Mouse (Mus musculus): ENCODE measurements around the gene Fgfr2.
"Not testable (repeated sequence)": the region's sequence is repeated elsewhere in the genome, so short reads cannot be mapped to it uniquely, and the experiment has no call there.

Gene Fgfr2

GRCm38 (mm10) chr7:130630956-130631355, 2492.2 kb downstream of the Fgfr2 start:
- DNase-seq (ENCODE audit: low spot score) = no peak

GRCm38 (mm10) chr7:130629999-130630398, 2493.2 kb downstream of the Fgfr2 start:
- DNase-seq (ENCODE audit: low spot score) = no peak

GRCm38 (mm10) chr7:130628601-130629000, 2494.5 kb downstream of the Fgfr2 start:
- no peak for DNase-seq (ENCODE audit: low spot score)

GRCm38 (mm10) chr7:130625361-130625760, 2497.8 kb downstream of the Fgfr2 start:
- DNase-seq (ENCODE audit: low spot score) = no peak

- no peak for DNase-seq (ENCODE audit: low spot score)
These were observed 2498.9 kb downstream of the Fgfr2 start for GRCm38 (mm10) chr7:130624299-130624698.

- DNase-seq (ENCODE audit: low spot score) = no peak
These were observed 2500.8 kb downstream of the Fgfr2 start for GRCm38 (mm10) chr7:130622359-130622758.

- DNase-seq (ENCODE audit: low spot score) = no peak
These were observed 2501.2 kb downstream of the Fgfr2 start for GRCm38 (mm10) chr7:130621953-130622352.

GRCm38 (mm10) chr7:130621068-130621467, 2502.1 kb downstream of the Fgfr2 start:
- DNase-seq (ENCODE audit: low spot score) = no peak

GRCm38 (mm10) chr7:130617591-130617990, 2505.6 kb downstream of the Fgfr2 start:
- no peak for DNase-seq (ENCODE audit: low spot score)

- no peak for DNase-seq (ENCODE audit: low spot score)
These were observed 2509.2 kb downstream of the Fgfr2 start for GRCm38 (mm10) chr7:130613973-130614372.

GRCm38 (mm10) chr7:130606958-130607357, 2516.2 kb downstream of the Fgfr2 start:
- DNase-seq (ENCODE audit: low spot score) = no peak

- peak; percentile 15 for DNase-seq (ENCODE audit: low spot score)
These were observed 2518.0 kb downstream of the Fgfr2 start for GRCm38 (mm10) chr7:130605111-130605510.

GRCm38 (mm10) chr7:130604390-130604789, 2518.8 kb downstream of the Fgfr2 start:
- no peak for DNase-seq (ENCODE audit: low spot score)

GRCm38 (mm10) chr7:130603556-130603955, 2519.6 kb downstream of the Fgfr2 start:
- DNase-seq (ENCODE audit: low spot score) = no peak

- DNase-seq (ENCODE audit: low spot score) = no peak
These were observed 2520.3 kb downstream of the Fgfr2 start for GRCm38 (mm10) chr7:130602804-130603203.

GRCm38 (mm10) chr7:130600546-130600945, 2522.6 kb downstream of the Fgfr2 start:
- no peak for DNase-seq (ENCODE audit: low spot score)

- DNase-seq (ENCODE audit: low spot score) = no peak
These were observed 2523.1 kb downstream of the Fgfr2 start for GRCm38 (mm10) chr7:130600074-130600473.

GRCm38 (mm10) chr7:130597546-130597945, 2525.6 kb downstream of the Fgfr2 start:
- no peak for DNase-seq (ENCODE audit: low spot score)

GRCm38 (mm10) chr7:130596079-130596855, 2526.9 kb downstream of the Fgfr2 start:
- DNase-seq (ENCODE audit: low spot score) = not testable (repeated sequence)

GRCm38 (mm10) chr7:130593375-130594239, 2529.5 kb downstream of the Fgfr2 start:
- DNase-seq (ENCODE audit: low spot score) = not testable (repeated sequence)

GRCm38 (mm10) chr7:130592975-130593374, 2530.2 kb downstream of the Fgfr2 start:
- DNase-seq (ENCODE audit: low spot score) = not testable (repeated sequence)

- no peak for DNase-seq (ENCODE audit: low spot score)
These were observed 2532.2 kb downstream of the Fgfr2 start for GRCm38 (mm10) chr7:130590845-130591437.

Measured in T-cell, adult 2 months (primary cell).